Mouse (Mus musculus) right cerebral cortex, postnatal 4 days (tissue): Measurements from ENCODE around the gene Polr3gl.

Source experiments
- DNase-seq: peaks from one replicate; pipeline ENCODE4 v3.0.0-alpha.2; 2022

Polr3gl gene

GRCm38 (mm10) chr3:96571336-96571735 is 22.6 kb downstream of the Polr3gl start:
- DNase-seq, result no peak

DNA sequence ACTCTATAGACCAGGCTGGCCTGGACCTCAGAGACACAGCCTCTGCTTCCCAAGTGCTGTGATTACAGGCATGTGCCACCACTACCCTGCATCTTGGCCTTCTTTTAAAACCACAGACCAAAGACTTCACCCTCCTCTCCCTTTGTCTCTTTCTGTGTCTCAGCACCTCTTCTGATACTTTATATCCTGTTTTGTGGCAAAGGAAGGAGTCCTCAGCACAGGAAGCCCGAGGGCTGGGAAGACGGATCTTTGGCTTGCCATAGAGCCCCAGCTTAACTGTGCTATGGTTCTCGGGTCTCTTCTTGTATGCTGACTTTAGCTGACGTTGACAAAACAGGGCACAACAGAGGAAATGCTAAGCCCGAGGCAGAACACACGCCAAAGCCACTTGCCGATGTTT is 23.3 kb downstream of the Polr3gl start:
- no peak for DNase-seq

- no peak for DNase-seq
Observed at GRCm38 (mm10) chr3:96569966-96570605, 23.9 kb downstream of the Polr3gl start.

DNA sequence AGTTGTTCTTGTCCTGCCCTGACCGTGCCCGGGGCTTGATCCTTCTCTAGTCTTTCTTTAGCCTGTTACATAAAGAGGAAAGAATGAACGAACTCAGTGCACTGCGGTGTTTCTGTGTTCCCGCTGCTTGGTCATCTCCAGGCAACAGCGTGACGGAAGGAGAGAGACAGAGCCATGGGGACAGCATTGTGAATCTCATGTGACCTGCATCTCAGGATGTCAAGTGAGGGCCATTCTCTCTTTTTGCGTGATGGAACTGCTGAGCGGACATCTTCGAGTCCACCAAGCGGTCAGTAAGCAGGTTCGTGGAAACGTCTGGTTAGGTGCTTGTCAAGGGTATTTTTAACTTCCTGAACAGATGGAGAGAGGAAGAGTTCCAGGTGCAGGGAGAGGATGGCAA is 24.5 kb downstream of the Polr3gl start:
- no peak for DNase-seq

- no peak for DNase-seq
Observed at GRCm38 (mm10) chr3:96568605-96569004, 25.4 kb downstream of the Polr3gl start.

DNA sequence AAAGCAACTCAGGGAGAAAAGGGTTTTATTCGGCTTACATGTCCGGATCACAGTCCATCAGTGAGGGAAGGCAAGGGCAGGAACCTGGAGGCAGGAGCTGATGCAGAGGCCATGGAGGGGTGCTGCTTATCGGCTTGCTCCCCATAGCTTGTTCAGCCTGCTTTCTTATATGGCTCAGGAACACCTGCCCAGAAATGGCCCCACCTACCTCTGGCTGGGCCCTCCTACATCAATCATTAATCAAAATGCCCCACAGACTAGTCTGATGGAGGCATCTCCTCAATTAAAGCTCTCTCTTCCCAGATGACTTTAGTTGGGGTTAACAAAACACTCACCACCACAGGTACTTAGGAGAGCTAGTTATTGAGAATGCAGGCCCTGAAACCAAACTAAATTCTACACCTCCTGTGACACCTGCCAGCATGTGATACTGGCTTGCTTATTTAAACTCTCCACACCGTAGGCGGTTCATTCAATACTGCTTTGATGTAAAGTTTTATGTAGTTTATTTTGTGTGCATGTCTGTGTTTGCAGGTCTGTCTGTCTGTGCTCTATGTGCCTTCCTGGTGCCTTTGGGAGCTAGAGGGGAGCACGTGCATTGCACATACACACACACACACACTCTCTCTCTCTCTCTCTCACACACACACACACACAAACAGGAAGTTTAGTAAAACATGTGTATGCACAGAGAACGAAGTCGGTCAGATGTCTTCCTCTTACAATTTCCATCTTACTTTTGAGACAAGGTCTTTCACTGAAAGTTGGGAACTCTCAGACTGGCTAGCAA is 27.1 kb downstream of the Polr3gl start:
- no peak for DNase-seq

GRCm38 (mm10) chr3:96565105-96565504 is 28.9 kb downstream of the Polr3gl start:
- DNase-seq, result no peak

- no peak for DNase-seq
Observed at GRCm38 (mm10) chr3:96564633-96565032, 29.3 kb downstream of the Polr3gl start.

GRCm38 (mm10) chr3:96563911-96564632 is 29.9 kb downstream of the Polr3gl start:
- no peak for DNase-seq

DNA sequence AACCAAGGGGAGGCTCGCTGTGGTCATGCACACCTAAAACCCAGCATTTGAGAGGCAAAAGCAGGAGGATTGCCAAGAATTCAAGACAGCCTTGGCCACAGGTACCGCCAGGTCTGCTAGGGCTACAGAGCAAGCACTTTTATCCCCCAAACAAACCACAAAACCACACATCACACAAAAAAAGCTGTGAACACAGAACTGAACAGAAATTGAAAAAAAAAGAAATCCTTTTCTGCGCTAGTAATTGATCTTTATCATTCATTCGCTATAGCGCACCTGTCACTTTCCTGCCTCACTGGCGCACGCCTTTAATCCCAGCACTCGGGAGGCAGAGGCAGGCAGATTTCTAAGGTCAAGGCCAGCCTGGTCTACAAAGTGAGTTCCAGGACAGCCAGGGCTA is 30.7 kb downstream of the Polr3gl start:
- no peak for DNase-seq

DNA sequence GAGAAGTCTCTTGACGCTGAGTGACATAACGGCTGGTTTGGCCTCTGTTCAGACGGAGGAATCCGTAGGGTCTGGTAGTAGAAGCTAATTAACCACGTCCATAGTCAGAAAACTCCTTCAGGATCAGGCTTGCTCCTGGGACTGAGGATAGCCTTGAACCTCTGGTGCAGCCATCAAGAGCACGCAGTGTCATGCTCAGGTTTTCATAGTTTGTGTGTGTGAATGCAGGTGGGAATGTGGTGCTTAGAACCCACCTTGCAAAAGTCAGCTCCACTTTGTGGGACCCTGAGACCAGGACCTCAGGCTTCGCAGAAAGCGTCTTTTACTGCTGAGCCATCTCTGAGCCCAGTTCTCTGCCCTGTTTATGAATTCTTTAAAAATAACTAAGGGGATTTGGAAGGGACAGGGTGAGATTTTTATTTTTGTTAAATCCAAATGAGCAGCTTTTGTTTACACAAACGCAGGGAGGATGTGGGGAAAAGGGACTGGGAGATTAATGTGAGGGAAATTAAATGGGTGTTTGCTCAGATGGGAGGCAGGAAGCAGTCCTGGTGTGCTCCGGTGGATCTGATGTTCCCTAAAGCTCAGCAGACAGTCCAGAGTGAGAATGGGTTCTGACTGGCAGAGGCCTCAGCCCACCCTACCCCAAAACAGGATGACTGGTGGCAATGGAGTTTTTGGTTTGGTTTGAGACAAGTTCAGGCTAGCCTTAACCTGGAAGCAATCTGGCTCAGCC is 31.9 kb downstream of the Polr3gl start:
- no peak for DNase-seq

DNA sequence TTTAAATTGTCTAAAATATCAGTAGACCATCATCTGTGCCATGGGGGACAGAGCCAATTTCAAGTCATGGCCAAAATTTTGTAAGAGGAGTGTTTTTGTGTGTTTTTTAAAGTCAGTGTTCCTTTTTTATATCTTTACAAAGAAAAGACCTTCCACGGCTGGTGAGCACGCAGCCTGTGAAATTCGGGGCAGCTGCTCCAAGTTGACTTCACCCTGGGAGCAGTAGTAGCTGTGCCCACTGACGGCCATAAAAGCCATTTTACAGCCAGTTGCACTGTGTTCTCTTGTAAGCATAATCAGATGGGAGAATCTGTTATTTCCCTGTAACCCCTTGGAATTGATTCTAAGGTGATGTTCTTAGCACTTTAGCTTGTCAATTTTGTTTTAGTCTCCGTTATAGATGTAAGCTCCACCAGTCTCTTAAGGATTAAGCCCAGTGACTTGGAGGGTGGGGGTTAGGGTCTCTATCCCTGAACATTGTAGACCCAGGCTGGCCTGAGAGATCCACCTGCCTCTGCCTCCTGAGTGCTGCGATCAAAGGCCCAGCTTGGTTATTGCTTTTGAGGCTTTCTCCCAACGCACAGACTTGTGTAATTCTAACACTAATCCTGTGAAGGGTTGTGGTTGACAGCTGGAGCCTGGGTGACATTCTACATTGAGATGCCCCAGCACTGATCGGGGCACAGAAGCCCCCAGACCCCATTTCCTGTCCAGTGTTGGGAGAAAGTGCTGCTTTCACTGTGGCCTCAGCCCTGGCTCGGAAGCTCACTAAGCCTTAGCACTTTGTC is 32.9 kb downstream of the Polr3gl start:
- DNase-seq, result no peak

- DNase-seq, result no peak
Observed at GRCm38 (mm10) chr3:96559911-96560850, 33.8 kb downstream of the Polr3gl start.

DNA sequence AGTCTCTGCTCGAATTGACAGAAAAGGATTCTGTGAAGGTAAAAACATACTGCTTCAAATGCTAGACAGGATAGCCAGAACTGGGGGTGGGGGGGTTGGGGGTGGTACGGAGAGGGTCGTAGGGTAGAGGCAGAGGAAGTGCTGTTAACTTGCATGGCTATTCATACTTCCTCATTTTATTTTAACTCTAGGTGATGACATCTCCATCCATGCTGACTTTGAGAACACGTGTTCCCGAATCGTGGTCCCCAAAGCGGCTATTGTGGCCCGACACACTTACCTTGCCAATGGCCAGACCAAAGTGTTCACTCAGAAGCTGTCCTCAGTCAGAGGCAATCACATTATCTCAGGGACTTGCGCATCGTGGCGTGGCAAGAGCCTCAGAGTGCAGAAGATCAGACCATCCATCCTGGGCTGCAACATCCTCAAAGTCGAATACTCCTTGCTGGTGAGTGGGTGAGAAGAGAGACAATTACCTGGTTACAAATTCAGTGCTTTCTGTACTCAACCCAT is 34.5 kb downstream of the Polr3gl start:
- no peak for DNase-seq

DNA sequence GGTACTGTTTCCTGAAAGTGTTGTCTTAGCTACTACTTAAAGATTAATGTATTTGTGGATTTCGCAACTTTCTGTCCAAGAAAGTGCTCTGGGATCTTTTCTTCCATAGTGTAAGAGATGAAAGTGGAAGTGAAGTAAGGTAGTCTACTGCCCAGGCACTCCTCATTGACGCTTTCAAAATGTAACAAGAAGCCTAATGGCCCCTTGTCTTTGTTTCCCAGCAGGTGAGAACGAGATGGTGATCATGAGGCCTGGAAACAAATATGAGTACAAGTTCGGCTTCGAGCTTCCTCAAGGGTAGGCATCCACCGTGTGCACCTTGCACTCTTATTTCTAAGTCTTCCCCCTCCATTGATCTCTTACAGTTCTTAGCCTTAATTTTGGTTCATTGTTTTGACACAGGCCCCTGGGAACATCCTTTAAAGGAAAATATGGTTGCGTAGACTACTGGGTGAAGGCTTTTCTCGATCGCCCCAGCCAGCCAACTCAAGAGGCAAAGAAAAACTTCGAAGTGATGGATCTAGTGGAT is 35.2 kb downstream of the Polr3gl start:
- DNase-seq, result no peak

GRCm38 (mm10) chr3:96558159-96558558 is 35.8 kb downstream of the Polr3gl start:
- DNase-seq, result no peak

DNA sequence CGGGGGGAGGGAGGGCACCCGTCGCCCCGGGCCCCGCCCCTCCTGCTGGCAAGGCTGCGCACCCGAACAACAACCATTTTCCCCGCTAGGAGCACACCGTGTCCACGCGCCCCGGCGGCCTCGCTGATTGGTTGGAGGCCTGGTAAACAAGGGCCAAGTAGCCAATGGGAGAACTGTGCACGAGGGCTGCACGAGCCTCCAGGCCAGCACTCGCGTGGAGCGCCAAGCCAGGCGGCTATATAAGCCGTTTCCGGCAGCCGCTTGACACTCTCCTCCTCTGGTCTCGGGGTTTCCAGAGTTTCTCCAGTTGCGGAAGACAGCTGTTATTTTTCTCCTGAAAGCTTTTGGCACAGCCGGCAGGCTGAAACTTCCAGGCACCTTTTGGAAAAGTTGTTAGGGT is 36.3 kb downstream of the Polr3gl start, which contains the start of gene Txnip:
TSS of gene Txnip (plus strand) at position 264 of the 400 bp plus-strand sequence.
- peak; percentile 99 for DNase-seq

DNA sequence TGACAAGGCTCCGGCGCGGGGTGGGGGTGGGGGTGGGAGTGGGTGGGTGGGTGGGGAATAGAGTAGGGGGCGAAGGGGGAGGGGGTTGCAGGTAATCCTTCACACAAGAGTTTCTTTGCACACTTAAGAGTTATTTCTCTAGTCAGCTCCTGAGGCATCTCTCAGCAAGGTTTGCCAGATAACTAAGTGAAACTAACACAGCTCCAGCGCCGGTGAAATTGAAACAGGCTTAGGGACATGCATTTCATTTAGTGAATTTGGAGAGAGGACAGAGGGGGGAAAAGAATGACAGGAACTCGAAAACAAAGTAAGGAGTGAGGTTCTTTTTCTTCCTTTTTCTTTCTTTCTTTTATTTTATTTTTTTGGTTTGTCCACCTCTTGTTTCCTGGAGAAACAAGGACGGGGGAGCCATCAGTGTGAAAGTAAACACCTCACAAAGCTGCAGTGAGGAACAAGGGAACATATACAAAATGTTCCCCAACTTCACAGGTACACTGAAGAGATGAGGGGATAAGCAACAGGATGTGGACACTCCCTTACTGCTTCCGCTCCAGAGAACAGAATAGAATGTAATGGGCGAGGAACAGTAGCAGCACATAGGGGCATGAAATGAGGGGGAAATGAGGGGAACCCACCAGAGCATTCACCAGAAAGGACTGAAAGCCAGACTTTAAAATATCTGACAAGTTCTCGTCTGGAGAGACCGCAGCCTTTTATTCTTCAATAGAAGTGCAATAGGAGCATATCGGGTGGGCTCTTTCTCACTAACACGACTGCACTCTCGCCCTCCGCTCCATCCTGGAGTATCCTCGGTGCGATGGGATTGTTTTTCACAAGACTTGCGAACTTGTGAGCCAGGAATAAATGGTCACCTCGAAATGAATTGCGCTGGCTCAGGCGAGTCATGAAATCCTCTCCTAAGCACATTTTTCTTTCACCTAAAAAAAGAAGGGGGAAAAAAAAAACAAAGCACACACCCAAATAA is 37.0 kb downstream of the Polr3gl start:
- no peak for DNase-seq

DNA sequence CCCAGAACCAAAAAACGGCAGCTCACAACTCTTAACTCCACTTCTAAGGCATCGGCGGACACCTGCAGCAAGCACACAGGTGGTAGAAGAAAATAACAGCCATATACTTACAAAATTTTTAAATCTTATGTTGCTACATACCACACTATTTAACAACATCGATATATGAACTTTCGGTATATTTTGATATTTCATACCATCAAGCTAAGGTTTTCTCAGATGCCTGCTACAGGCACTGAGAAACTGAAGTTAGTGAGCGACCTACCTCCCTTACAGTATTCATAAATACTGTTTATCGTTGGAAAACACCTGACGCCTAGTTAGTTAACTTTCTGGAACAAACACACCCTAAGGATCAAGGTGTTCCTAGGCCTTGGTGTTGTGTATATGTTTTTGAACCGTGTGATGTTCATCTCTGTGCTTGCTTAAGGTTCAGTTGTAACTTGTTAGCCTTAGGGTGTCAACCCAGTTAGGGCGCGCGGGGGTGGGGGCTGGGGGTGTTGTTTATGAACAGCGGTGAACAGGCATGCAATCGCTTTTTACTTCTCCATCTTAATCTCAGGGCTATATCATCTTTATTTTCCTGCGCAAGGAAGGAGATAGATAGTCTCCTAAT is 37.9 kb downstream of the Polr3gl start:
- DNase-seq, result no peak
